ENCODE assay signal across 36 mouse cellular contexts in genomic region chr11:109866537-109867160, GRCm38 (mm10). TPM values are rescaled to one million over a fixed set of nuclear protein-coding genes. Genes with fewer than 3 reads are reported as not detected.
DNase-seq lines count a peak whose midpoint lies in the region; ATAC-seq and TF ChIP-seq lines count a peak whose summit lies in the region.
"Had no signal": no experiment of that assay in that cellular context is flagged by ENCODE, and none has a peak within 500 bp of the region (broad histone marks: within the 10 kb centered on the region; RNA-seq: fewer than 3 reads in every experiment).

No protein-coding gene starts in this region.

- intact Hi-C loops in heart, postnatal 10 days (cut with DNase I), result no loop called here

- no peak for TF ChIP-seq POLR2A in CH12.LX (IDR thresholded peaks at IDR 0.05; ENCODE audit: low read depth, low read length)

- no peak for TF ChIP-seq EP300 in CH12.LX (IDR thresholded peaks at IDR 0.05; ENCODE audit: low read length)

- in situ Hi-C loops in CH12.LX (cut with MboI; ENCODE audit: low pct_ligation_motif_present, low pct_unique_long_range_greater_than_20kb, low sequenced_read_pairs), result loop anchor here (25.0 kb wide), 1 partner anchor 604 kb away; no protein-coding TSS in a partner anchor

- H3K4me1 ChIP-seq in forebrain, embryonic 11.5 days (replicated peaks; ENCODE audit: control insufficient read depth, insufficient read depth, low read length), result no peaks in the 10 kb centered on the region
- no peaks in the 10 kb centered on the region for H3K4me1 ChIP-seq in forebrain, embryonic 14.5 days (ENCODE audit: control insufficient read depth, insufficient read depth, low read length)
- H3K4me1 ChIP-seq in heart, embryonic 10.5 days, result no peaks in the 10 kb centered on the region
- peaks cover 2 to 11% of the 10 kb centered on the region in 2 experiments; a peak in 1 of 4 replicates for H3K4me1 ChIP-seq in CH12.LX (ENCODE audit: control insufficient read depth in 1 of 2, insufficient read depth in 2 of 2)
- H3K4me1 ChIP-seq: hindbrain, embryonic 13.5 days; lung, embryonic 15.5 days; midbrain, embryonic 15.5 days had no signal

- peak; percentile 67 for TF ChIP-seq RAD21 in CH12.LX (IDR thresholded peaks at IDR 0.05; ENCODE audit: low read depth, low read length)

- no peaks in the 10 kb centered on the region for H3K36me3 ChIP-seq in forebrain, embryonic 11.5 days (ENCODE audit: control insufficient read depth, insufficient read depth, low read length)
- no peaks in the 10 kb centered on the region for H3K36me3 ChIP-seq in forebrain, embryonic 14.5 days (ENCODE audit: control insufficient read depth, insufficient read depth, low read length)
- no peaks in the 10 kb centered on the region for H3K36me3 ChIP-seq in heart, embryonic 10.5 days
- no peaks in the 10 kb centered on the region for H3K36me3 ChIP-seq in CH12.LX (replicated peaks in 1 of 2; ENCODE audit: control insufficient read depth in 1 of 2, insufficient read depth in 1 of 2, low read length in 1 of 2)
- H3K36me3 ChIP-seq: G1E; hindbrain, embryonic 13.5 days; lung, embryonic 15.5 days; midbrain, embryonic 15.5 days had no signal

- no peaks in the 10 kb centered on the region for H3K79me2 ChIP-seq in CH12.LX (replicated peaks; ENCODE audit: control insufficient read depth, extremely low read depth, insufficient read depth, poor library complexity, severe bottlenecking)

- dilution Hi-C loops in CH12.LX (cut with MboI; ENCODE audit: extremely low pct_ligation_motif_present, extremely low pct_unique_long_range_greater_than_20kb, low sequenced_read_pairs), result no loop called here

- H3K27ac ChIP-seq in forebrain, embryonic 11.5 days (ENCODE audit: low read depth, low read length), result no peak overlapping the region
- H3K27ac ChIP-seq in forebrain, embryonic 14.5 days (ENCODE audit: low read depth, low read length), result no peak overlapping the region
- no peak overlapping the region for H3K27ac ChIP-seq in heart, embryonic 10.5 days
- H3K27ac ChIP-seq in layer of hippocampus, adult 2 months, result no peak overlapping the region
- no peak overlapping the region for H3K27ac ChIP-seq in CH12.LX (ENCODE audit: insufficient read depth, low read depth)
- H3K27ac ChIP-seq: hindbrain, embryonic 13.5 days; liver, embryonic 14.5 days; lung, embryonic 15.5 days; midbrain, embryonic 15.5 days had no signal

- peak; percentile 23 for DNase-seq in forebrain, embryonic 11.5 days (ENCODE audit: low spot score)
- no peak for DNase-seq in forebrain, embryonic 14.5 days (ENCODE audit: low spot score)
- DNase-seq in heart, embryonic 10.5 days (ENCODE audit: low spot score), result peak; percentile 65
- DNase-seq in heart, postnatal 10 days, result no peak
- DNase-seq in layer of hippocampus, adult 2 months (ENCODE audit: low spot score in 2 of 2), result no peak
- no peak for DNase-seq in layer of hippocampus, adult 8-10 months (ENCODE audit: low spot score in 2 of 2)
- no peak for DNase-seq in CH12.LX (ENCODE audit: extremely low read depth)
- no peak for DNase-seq in yolk sac, embryonic 10.5 days (ENCODE audit: low spot score)
- DNase-seq: adrenal gland, postnatal 14 days; cerebellum, adult 11 months; cerebellum, adult 9-10 months; cerebellum, postnatal 36 days; gastrocnemius, postnatal 10 days; heart, postnatal 4 days; kidney, adult 8-10 months; kidney, postnatal 10 days; liver; spleen, adult 18-20 months; thymus, adult 2 months; thymus, postnatal 36 days had no signal

- TF ChIP-seq CTCF in layer of hippocampus, adult 2 months (conservative IDR thresholded peaks at IDR 0.05), result peak; percentile 49
- peak in 1 of 2 experiments; percentile 63; a peak in 2 of 4 replicates for TF ChIP-seq CTCF in CH12.LX (conservative IDR thresholded peaks at IDR 0.05 in 1 of 2, IDR thresholded peaks at IDR 0.05 in 1 of 2; ENCODE audit: low read depth in 2 of 2, low read length in 2 of 2)

- H3K4me3 ChIP-seq in forebrain, embryonic 11.5 days (ENCODE audit: low read depth, low read length), result no peak overlapping the region
- H3K4me3 ChIP-seq in forebrain, embryonic 14.5 days (ENCODE audit: low read depth, low read length), result no peak overlapping the region
- no peak overlapping the region for H3K4me3 ChIP-seq in heart, embryonic 10.5 days
- H3K4me3 ChIP-seq in layer of hippocampus, adult 2 months, result no peak overlapping the region
- no peak overlapping the region for H3K4me3 ChIP-seq in CH12.LX (replicated peaks in 1 of 3; ENCODE audit: low read depth in 2 of 3, low read length in 2 of 3, poor library complexity in 1 of 3)
- H3K4me3 ChIP-seq: hindbrain, embryonic 13.5 days; lung, embryonic 15.5 days; midbrain, embryonic 15.5 days had no signal

- H3K4me2 ChIP-seq in forebrain, embryonic 11.5 days (ENCODE audit: low read depth, low read length, severe bottlenecking), result no peak overlapping the region
- no peak overlapping the region for H3K4me2 ChIP-seq in forebrain, embryonic 14.5 days (ENCODE audit: low read length)
- H3K4me2 ChIP-seq in CH12.LX (ENCODE audit: insufficient read depth, low read depth, poor library complexity, severe bottlenecking), result no peak overlapping the region
- H3K4me2 ChIP-seq: hindbrain, embryonic 13.5 days; lung, embryonic 15.5 days; midbrain, embryonic 15.5 days had no signal

- H3K27me3 ChIP-seq in forebrain, embryonic 11.5 days (ENCODE audit: control insufficient read depth, insufficient read depth, low read length), result no peaks in the 10 kb centered on the region
- H3K27me3 ChIP-seq in forebrain, embryonic 14.5 days (replicated peaks; ENCODE audit: control insufficient read depth, insufficient read depth, low read length), result no peaks in the 10 kb centered on the region
- H3K27me3 ChIP-seq in heart, embryonic 10.5 days (ENCODE audit: insufficient read depth, poor library complexity, severe bottlenecking), result no peaks in the 10 kb centered on the region
- peaks cover 2% of the 10 kb centered on the region for H3K27me3 ChIP-seq in CH12.LX (replicated peaks)
- H3K27me3 ChIP-seq: hindbrain, embryonic 13.5 days; lung, embryonic 15.5 days; midbrain, embryonic 15.5 days had no signal

- 83% methylated on average over 11 of the region's 11 CpGs for WGBS in forebrain, embryonic 11.5 days
- WGBS in forebrain, embryonic 14.5 days, result 84% methylated on average over 11 of the region's 11 CpGs
- WGBS in heart, embryonic 10.5 days, result 74% methylated on average over 11 of the region's 11 CpGs

- no peak for ATAC-seq in forebrain, embryonic 11.5 days (replicated peaks; ENCODE audit: low FRiP score)
- ATAC-seq in forebrain, embryonic 14.5 days, result no peak
- ATAC-seq: forebrain, embryonic 16.5 days; inflammation-experienced regulatory T-cells, adult 6 months; midbrain, embryonic 15.5 days had no signal

- no peaks in the 10 kb centered on the region for H3K9me3 ChIP-seq in forebrain, embryonic 11.5 days (ENCODE audit: control insufficient read depth, low read length)
- no peaks in the 10 kb centered on the region for H3K9me3 ChIP-seq in forebrain, embryonic 14.5 days (replicated peaks; ENCODE audit: control insufficient read depth, low read length)
- no peaks in the 10 kb centered on the region for H3K9me3 ChIP-seq in heart, embryonic 10.5 days
- H3K9me3 ChIP-seq in CH12.LX (replicated peaks; ENCODE audit: low read length), result peaks cover 4% of the 10 kb centered on the region
- H3K9me3 ChIP-seq: hindbrain, embryonic 13.5 days; lung, embryonic 15.5 days; midbrain, embryonic 15.5 days had no signal

- H3K9ac ChIP-seq in forebrain, embryonic 11.5 days (ENCODE audit: low read length), result no peak overlapping the region
- no peak overlapping the region for H3K9ac ChIP-seq in forebrain, embryonic 14.5 days (ENCODE audit: low read length)
- no peak overlapping the region for H3K9ac ChIP-seq in CH12.LX (ENCODE audit: insufficient read depth, low read depth)
- H3K9ac ChIP-seq: hindbrain, embryonic 13.5 days; liver, embryonic 14.5 days; lung, embryonic 15.5 days; midbrain, embryonic 15.5 days had no signal

TF ChIP-seq in CH12.LX, 34 proteins besides CTCF, POLR2A, EP300 and RAD21:
- TF ChIP-seq SMC3 (IDR thresholded peaks at IDR 0.05; ENCODE audit: low read depth, low read length) (peak; percentile 47), JUN (IDR thresholded peaks at IDR 0.05; ENCODE audit: insufficient read depth, low read depth, low read length) (no peak)

RNA-seq across cellular contexts. Expression of gene 1700012B07Rik, which starts 38.8 kb away (rescaled TPM):
- polyA plus RNA-seq in forebrain, embryonic 11.5 days (2014; fragmentation: Nextera tagmentation; extraction: Ambion mirVana), result not detected in 2 replicates
- not detected in 2 replicates for polyA plus RNA-seq in forebrain, embryonic 14.5 days (2014; fragmentation: Nextera tagmentation; extraction: Ambion mirVana)
- polyA plus RNA-seq in heart, embryonic 10.5 days (2016; fragmentation: Nextera tagmentation; extraction: Ambion mirVana), result not detected in 2 replicates
- total RNA-seq in heart, postnatal 10 days (2021), result not detected
- not detected for total RNA-seq in layer of hippocampus, adult 2 months (2021)
- total RNA-seq in layer of hippocampus, adult 8-10 months (2022), result not detected
- total RNA-seq in CH12.LX (2012; rRNA removed) (not detected in 2 replicates), CH12.LX (2014; rRNA removed) (not detected in 2 replicates)
- 0.29 and 0.44 TPM in 2 replicates for polyA plus RNA-seq in CH12.LX (2012; ENCODE audit: insufficient read length, low read depth)
- total RNA-seq: adrenal gland, postnatal 14 days; gastrocnemius, postnatal 10 days; granulocyte monocyte progenitor cell, adult 5-6 weeks; heart, postnatal 4 days; layer of hippocampus, postnatal 10 days; left cerebral cortex, adult 18-20 months; left cerebral cortex, postnatal 14 days; neutrophil, adult 5-6 weeks had no signal
- polyA plus RNA-seq: embryonic facial prominence, embryonic 11.5 days; forebrain, embryonic 16.5 days; G1E; heart, embryonic 14.5 days; hindbrain, embryonic 13.5 days; limb, embryonic 11.5 days; lung, embryonic 15.5 days; midbrain, embryonic 15.5 days; neural tube, embryonic 11.5 days had no signal

Comparison
In these comparisons a context has a peak if more than half of its experiments do, and no peak if none do; other contexts are left out.
1. DNase-seq: peak in forebrain, embryonic 11.5 days (single experiment) and heart, embryonic 10.5 days (single experiment); none in forebrain, embryonic 14.5 days (single experiment), heart, postnatal 10 days (0 of 2), layer of hippocampus, adult 2 months (0 of 2), layer of hippocampus, adult 8-10 months (0 of 2), CH12.LX (single experiment) and yolk sac, embryonic 10.5 days (single experiment).